Mouse (Mus musculus): ENCODE data around the gene Cenpt.

The Cenpt gene

GRCm38 (mm10) chr8:105853178-105853577 lies at the start of gene Cenpt:
Gene Cenpt, minus strand, starts transcription at chr8:105853278.
- no peak for DNase-seq (ENCODE audit: low spot score in 2 of 2)

- no peak for DNase-seq (ENCODE audit: low spot score in 2 of 2)
Measured at GRCm38 (mm10) chr8:105900941-105901616, 48.0 kb upstream of the Cenpt start.

GRCm38 (mm10) chr8:105900180-105900940 lies 47.3 kb upstream of the Cenpt start, which contains the start of gene Pskh1:
Gene Pskh1, plus strand, starts transcription at chr8:105900441.
- DNase-seq (ENCODE audit: low spot score in 2 of 2) = peak; percentile 79 to 87

GRCm38 (mm10) chr8:105897801-105898480 lies 44.9 kb upstream of the Cenpt start:
- DNase-seq (ENCODE audit: low spot score in 2 of 2) = no peak

- DNase-seq (ENCODE audit: low spot score in 2 of 2) = peak; percentile 61 to 78
Measured at GRCm38 (mm10) chr8:105893339-105893738, 40.3 kb upstream of the Cenpt start, which contains the start of gene Nrn1l. Gene Nrn1l, plus strand, starts transcription at chr8:105893567.

GRCm38 (mm10) chr8:105892432-105892831 lies 39.4 kb upstream of the Cenpt start:
- no peak for DNase-seq (ENCODE audit: low spot score in 2 of 2)

- DNase-seq (ENCODE audit: low spot score in 2 of 2) = no peak
Measured at GRCm38 (mm10) chr8:105890870-105891269, 37.8 kb upstream of the Cenpt start.

- no peak for DNase-seq (ENCODE audit: low spot score in 2 of 2)
Measured at GRCm38 (mm10) chr8:105889756-105890465, 36.8 kb upstream of the Cenpt start.

GRCm38 (mm10) chr8:105880754-105881520 lies 27.9 kb upstream of the Cenpt start, which contains the start of gene Edc4:
Gene Edc4, plus strand, starts transcription at chr8:105880881.
- peak; percentile 71 to 80 for DNase-seq (ENCODE audit: low spot score in 2 of 2)

GRCm38 (mm10) chr8:105874301-105874700 lies 21.2 kb upstream of the Cenpt start:
- no peak for DNase-seq (ENCODE audit: low spot score in 2 of 2)

- DNase-seq (ENCODE audit: low spot score in 2 of 2) = no peak
Measured at GRCm38 (mm10) chr8:105866364-105867029, 13.4 kb upstream of the Cenpt start.

GRCm38 (mm10) chr8:105861951-105862350 lies 8.9 kb upstream of the Cenpt start:
- no peak for DNase-seq (ENCODE audit: low spot score in 2 of 2)

GRCm38 (mm10) chr8:105860143-105860981 lies 7.3 kb upstream of the Cenpt start, which contains the start of gene Nutf2:
Gene Nutf2, plus strand, starts transcription at chr8:105860580.
- DNase-seq (ENCODE audit: low spot score in 2 of 2) = peak; percentile 91 to 94

GRCm38 (mm10) chr8:105859314-105859713 lies 6.2 kb upstream of the Cenpt start:
- no peak for DNase-seq (ENCODE audit: low spot score in 2 of 2)

GRCm38 (mm10) chr8:105858495-105858894 lies 5.4 kb upstream of the Cenpt start:
- DNase-seq (ENCODE audit: low spot score in 2 of 2) = no peak

- no peak for DNase-seq (ENCODE audit: low spot score in 2 of 2)
Measured at GRCm38 (mm10) chr8:105856168-105856835, 3.2 kb upstream of the Cenpt start.

- DNase-seq (ENCODE audit: low spot score in 2 of 2) = peak; percentile 39 to 58
Measured at GRCm38 (mm10) chr8:105855248-105856167, 2.4 kb upstream of the Cenpt start.
